Mouse (Mus musculus): ENCODE measurements at regions not wholly inside any gene's neighbourhood (a gene's known extent, or its start where the extent isn't known, plus 50 kb on each side); places are given as distances from the start of the nearest gene placed in this dataset.

DNA sequence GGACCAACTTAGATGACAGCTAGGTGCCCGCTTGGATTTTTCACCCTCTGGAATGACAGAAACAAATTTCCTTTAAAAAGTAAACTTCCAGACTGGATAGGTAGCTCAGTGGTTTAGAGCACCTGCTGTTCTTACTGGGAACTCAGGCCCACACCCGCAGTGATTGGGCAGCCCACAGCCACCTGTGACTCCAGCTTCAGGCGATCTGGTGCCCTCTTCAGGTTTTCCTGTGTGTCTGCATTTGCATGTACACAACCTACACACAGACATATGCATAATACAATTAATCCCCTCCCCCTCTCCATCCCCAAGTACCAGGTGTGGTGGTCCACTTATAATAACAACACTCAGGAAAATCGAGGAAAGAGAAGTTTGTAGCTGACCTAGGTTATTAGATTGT, 221.5 kb downstream of the Tshz3 start:
- no peak for ATAC-seq
- no peaks in the 10 kb centered on the region for H3K27me3 ChIP-seq (replicated peaks; ENCODE audit: control insufficient read depth, insufficient read depth, low read length)
- H3K4me2 ChIP-seq (ENCODE audit: low read length) = no peak overlapping the region
- H3K27ac ChIP-seq (ENCODE audit: low read length) = no peak overlapping the region
- no peak overlapping the region for H3K4me3 ChIP-seq (replicated peaks; ENCODE audit: low read length)
- H3K9ac ChIP-seq (replicated peaks; ENCODE audit: low read depth, low read length) = no peak overlapping the region
- no peaks in the 10 kb centered on the region for H3K4me1 ChIP-seq (replicated peaks; ENCODE audit: control insufficient read depth, insufficient read depth, low read length)
- H3K9me3 ChIP-seq (ENCODE audit: control insufficient read depth, low read length) = no peaks in the 10 kb centered on the region
- no peaks in the 10 kb centered on the region for H3K36me3 ChIP-seq (ENCODE audit: control insufficient read depth, insufficient read depth)
- 84% methylated on average over 4 of the region's 4 CpGs for WGBS

DNA sequence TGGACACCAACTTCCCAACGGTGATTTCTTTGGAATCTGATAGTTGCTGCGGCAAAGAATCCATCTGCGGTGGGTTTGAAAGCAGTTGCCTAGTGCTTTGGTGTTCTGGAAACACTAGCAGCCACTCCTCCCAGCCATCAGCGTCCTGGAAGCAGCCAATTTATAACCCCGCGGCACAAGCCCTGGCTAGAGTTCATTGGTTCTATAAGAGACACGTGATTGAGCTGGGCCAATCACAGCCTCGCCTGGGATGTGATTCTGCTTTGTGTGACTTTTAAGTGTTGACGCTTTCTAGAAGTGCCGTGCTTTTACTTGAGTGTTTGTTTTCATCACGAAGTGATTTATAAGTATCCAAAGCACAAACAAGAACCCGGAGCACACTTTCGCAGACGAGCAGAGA, 223.1 kb downstream of the Tshz3 start:
- Histone ChIP-seq H3K9me3 (ENCODE audit: control insufficient read depth, low read length) (no peaks in the 10 kb centered on the region), H3K9ac (replicated peaks; ENCODE audit: low read depth, low read length) (no peak overlapping the region), H3K4me1 (replicated peaks; ENCODE audit: control insufficient read depth, insufficient read depth, low read length) (no peaks in the 10 kb centered on the region), H3K4me3 (replicated peaks; ENCODE audit: low read length) (no peak overlapping the region), H3K27ac (ENCODE audit: low read length) (no peak overlapping the region), H3K36me3 (ENCODE audit: control insufficient read depth, insufficient read depth) (no peaks in the 10 kb centered on the region), H3K27me3 (replicated peaks; ENCODE audit: control insufficient read depth, insufficient read depth, low read length) (no peaks in the 10 kb centered on the region), H3K4me2 (ENCODE audit: low read length) (no peak overlapping the region)
- WGBS = 85% methylated on average over 14 of the region's 14 CpGs
- ATAC-seq = no peak

DNA sequence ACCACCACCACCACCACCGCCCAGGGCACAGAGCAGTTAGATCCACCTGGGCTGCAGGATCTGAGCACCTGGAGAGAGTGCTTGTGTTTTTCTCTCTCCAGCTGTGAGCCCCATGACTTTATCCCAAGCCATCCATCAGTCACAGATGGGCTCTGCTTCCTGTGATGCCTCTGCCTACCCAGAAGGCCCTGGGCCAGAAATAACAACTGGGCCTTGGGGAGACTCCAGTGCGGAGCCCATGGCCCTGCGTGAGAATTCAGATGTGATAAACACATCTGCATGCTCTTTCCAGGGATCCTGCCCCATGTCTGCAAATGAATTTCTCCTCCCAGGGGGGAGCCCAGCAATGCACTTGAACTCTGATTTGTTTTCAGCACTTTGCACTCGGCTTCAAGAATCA, 235.6 kb downstream of the Tshz3 start:
- 0 out of 2 replicates have a peak, but pooled peaks cover 4% of the 10 kb centered on the region for H3K4me1 ChIP-seq (replicated peaks; ENCODE audit: control insufficient read depth, insufficient read depth, low read length)
- H3K36me3 ChIP-seq (ENCODE audit: control insufficient read depth, insufficient read depth) = no peaks in the 10 kb centered on the region
- ATAC-seq = no peak
- H3K4me2 ChIP-seq (ENCODE audit: low read length) = no peak overlapping the region
- H3K9ac ChIP-seq (replicated peaks; ENCODE audit: low read depth, low read length) = no peak overlapping the region
- 83% methylated on average over 3 of the region's 4 CpGs for WGBS
- no peak overlapping the region for H3K27ac ChIP-seq (ENCODE audit: low read length)
- no peaks in the 10 kb centered on the region for H3K9me3 ChIP-seq (ENCODE audit: control insufficient read depth, low read length)
- H3K4me3 ChIP-seq (replicated peaks; ENCODE audit: low read length) = no peak overlapping the region
- H3K27me3 ChIP-seq (replicated peaks; ENCODE audit: control insufficient read depth, insufficient read depth, low read length) = no peaks in the 10 kb centered on the region

DNA sequence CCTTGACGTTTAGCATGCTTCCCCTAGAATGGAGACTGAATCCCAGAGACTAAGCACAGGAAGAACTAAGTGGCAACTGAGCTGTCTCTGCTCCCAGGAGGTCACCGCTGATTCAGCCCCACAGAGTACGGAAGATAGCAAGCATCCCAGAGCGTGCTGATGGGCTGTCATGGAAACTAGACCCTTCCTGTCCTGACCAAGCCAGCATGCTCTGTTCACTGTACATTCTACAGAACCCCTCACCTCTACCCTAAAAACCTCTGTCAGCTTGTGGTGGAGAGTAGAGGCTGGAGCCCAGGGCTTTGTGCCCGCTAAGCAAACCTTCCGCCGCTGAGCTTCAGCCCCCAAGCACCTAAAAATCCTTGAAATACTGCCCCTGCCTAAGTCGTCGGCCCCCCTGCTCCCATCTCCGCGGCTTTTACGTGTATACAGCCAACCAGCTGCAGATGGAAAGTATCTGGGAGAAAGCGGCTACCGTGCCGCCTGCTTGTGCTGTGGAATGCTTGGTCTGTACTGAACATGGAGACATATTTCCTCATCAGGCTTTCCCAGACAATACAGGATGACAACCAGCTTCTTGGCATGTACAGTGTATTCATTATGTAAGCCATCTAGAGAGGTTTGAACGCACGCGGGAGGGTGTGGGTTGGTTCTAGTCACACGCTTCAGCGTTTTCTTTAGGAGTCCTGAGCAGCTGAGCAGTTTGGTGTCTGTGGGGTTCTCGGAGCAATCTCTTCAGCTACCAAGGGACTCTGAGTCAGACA, 237.1 kb downstream of the Tshz3 start:
- Histone ChIP-seq H3K27ac (ENCODE audit: low read length) (no peak overlapping the region), H3K4me1 (replicated peaks; ENCODE audit: control insufficient read depth, insufficient read depth, low read length) (0 out of 2 replicates have a peak, but pooled peaks cover 3% of the 10 kb centered on the region), H3K36me3 (ENCODE audit: control insufficient read depth, insufficient read depth) (no peaks in the 10 kb centered on the region), H3K4me3 (replicated peaks; ENCODE audit: low read length) (no peak overlapping the region), H3K4me2 (ENCODE audit: low read length) (no peak overlapping the region), H3K27me3 (replicated peaks; ENCODE audit: control insufficient read depth, insufficient read depth, low read length) (no peaks in the 10 kb centered on the region), H3K9me3 (ENCODE audit: control insufficient read depth, low read length) (no peaks in the 10 kb centered on the region), H3K9ac (replicated peaks; ENCODE audit: low read depth, low read length) (no peak overlapping the region)
- 84% methylated on average over 21 of the region's 21 CpGs for WGBS
- ATAC-seq = no peak

DNA sequence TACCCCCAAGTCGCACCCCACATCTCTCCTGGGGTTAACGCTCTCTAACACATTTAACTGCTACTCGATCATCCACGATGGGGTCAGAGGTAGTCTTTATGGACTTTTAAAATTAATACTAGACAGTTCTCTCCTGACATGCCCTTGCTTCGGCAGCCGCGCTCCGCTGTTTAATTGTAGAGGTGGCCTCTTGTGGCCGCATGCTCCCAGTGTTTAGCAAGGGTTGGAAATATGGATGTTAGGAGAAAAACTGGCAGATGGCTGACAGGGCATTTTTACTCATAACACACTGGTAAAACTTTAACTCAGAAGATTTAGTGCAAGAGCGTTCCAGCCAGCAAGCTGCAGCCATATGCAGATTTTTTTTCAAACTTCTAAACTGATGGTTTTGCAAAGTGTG, 242.7 kb downstream of the Tshz3 start:
- Histone ChIP-seq H3K4me2 (ENCODE audit: low read length) (no peak overlapping the region), H3K36me3 (ENCODE audit: control insufficient read depth, insufficient read depth) (no peaks in the 10 kb centered on the region), H3K4me3 (replicated peaks; ENCODE audit: low read length) (no peak overlapping the region), H3K9ac (replicated peaks; ENCODE audit: low read depth, low read length) (no peak overlapping the region), H3K9me3 (ENCODE audit: control insufficient read depth, low read length) (no peaks in the 10 kb centered on the region), H3K27me3 (replicated peaks; ENCODE audit: control insufficient read depth, insufficient read depth, low read length) (no peaks in the 10 kb centered on the region), H3K27ac (ENCODE audit: low read length) (no peak overlapping the region), H3K4me1 (replicated peaks; ENCODE audit: control insufficient read depth, insufficient read depth, low read length) (peaks cover 7% of the 10 kb centered on the region; the same call in 1 of the 2 replicates)
- WGBS = 77% methylated on average over 10 of the region's 10 CpGs
- ATAC-seq = no peak

DNA sequence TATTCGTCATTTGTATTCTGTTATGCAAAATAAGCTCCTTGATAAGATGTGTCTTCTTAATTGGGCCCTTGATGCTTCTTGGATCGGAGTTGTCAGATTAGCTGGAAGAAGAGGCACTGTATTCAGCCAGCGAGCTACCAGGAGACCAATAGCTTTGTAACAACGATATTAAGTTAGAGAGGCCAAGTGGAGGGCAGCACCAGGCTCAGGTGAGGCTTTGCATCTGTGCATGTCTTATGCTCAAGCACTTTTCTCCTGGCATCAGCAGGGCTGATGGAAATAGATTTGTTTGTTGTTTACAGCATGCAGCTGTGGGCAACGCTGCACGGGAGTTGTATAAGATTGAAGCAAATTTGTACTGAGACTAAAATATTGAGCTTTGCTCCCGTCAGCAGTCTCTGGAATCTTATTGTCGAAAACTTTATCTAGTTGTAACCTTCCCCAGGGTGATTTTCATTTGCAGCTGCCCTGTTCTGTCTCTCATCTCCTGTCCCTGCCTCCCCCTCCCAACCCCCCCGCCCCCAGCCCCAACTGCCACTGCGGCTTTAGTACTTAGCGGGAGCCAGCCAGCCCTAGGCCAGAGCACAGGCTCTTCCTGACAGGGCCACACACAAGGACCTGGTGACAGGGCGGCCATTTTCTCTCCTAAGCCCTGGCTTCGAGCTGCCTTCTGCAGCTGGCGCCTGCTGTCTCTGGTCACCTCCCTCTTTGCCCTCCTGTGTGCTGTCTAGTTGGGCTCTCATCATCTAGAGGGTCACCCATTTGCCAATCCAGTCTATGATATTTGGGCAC, 247.3 kb downstream of the Tshz3 start:
- no peak overlapping the region for H3K4me3 ChIP-seq (replicated peaks; ENCODE audit: low read length)
- H3K27me3 ChIP-seq (replicated peaks; ENCODE audit: control insufficient read depth, insufficient read depth, low read length) = no peaks in the 10 kb centered on the region
- no peaks in the 10 kb centered on the region for H3K9me3 ChIP-seq (ENCODE audit: control insufficient read depth, low read length)
- H3K4me1 ChIP-seq (replicated peaks; ENCODE audit: control insufficient read depth, insufficient read depth, low read length) = peaks cover 5% of the 10 kb centered on the region; the same call in 1 of the 2 replicates
- ATAC-seq = no peak
- no peak overlapping the region for H3K4me2 ChIP-seq (ENCODE audit: low read length)
- H3K9ac ChIP-seq (replicated peaks; ENCODE audit: low read depth, low read length) = no peak overlapping the region
- WGBS = 63% methylated on average over 14 of the region's 14 CpGs
- H3K36me3 ChIP-seq (ENCODE audit: control insufficient read depth, insufficient read depth) = no peaks in the 10 kb centered on the region
- 0 out of 2 replicates have a peak overlapping the region, but pooled peaks have one; percentile 17 for H3K27ac ChIP-seq (ENCODE audit: low read length)

DNA sequence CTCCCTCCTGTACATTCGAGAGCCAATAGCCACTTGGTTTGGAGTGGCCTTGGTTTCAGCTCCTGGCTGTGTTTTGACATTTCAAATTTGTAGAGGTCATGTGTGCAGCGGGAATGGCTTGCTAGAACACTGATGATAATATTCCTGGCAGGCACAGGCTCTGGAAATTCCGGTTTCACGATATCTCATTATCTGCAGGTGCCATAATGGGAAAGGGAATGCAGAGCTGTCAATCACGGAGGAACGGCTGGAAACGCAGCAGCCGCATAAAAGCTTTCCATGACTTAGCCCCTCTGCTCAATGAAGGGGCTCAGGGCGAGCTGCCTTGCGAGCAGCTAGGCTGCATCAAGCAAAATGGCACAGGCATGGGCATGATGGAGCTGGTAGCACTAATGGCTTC, 251.6 kb downstream of the Tshz3 start:
- H3K4me1 ChIP-seq (replicated peaks; ENCODE audit: control insufficient read depth, insufficient read depth, low read length) = peaks cover 2% of the 10 kb centered on the region; the same call in 1 of the 2 replicates
- no peak overlapping the region for H3K27ac ChIP-seq (ENCODE audit: low read length)
- H3K4me3 ChIP-seq (replicated peaks; ENCODE audit: low read length) = no peak overlapping the region
- no peaks in the 10 kb centered on the region for H3K36me3 ChIP-seq (ENCODE audit: control insufficient read depth, insufficient read depth)
- no peak overlapping the region for H3K9ac ChIP-seq (replicated peaks; ENCODE audit: low read depth, low read length)
- H3K9me3 ChIP-seq (ENCODE audit: control insufficient read depth, low read length) = no peaks in the 10 kb centered on the region
- H3K4me2 ChIP-seq (ENCODE audit: low read length) = no peak overlapping the region
- WGBS = 33% methylated on average over 10 of the region's 10 CpGs
- ATAC-seq = no peak
- H3K27me3 ChIP-seq (replicated peaks; ENCODE audit: control insufficient read depth, insufficient read depth, low read length) = no peaks in the 10 kb centered on the region

DNA sequence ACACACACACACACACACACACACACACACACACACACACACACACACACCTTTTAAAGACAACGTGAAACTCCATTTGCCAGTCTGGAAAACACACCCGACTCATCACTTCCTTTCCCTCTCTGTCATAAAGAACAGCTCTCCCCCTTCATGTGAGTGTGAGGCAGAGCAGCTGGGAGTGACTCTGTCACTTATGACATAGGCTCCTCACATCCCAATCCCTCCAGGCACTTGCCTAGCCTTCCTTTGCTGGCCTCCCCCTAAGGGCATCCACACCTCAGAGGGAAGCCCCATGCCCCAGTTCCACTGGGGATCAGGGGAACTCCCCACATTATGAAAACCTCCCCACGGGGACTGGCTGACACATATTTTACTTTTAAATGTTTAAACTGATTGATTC, 257.5 kb downstream of the Tshz3 start:
- peaks cover 9% of the 10 kb centered on the region; the same call in 1 of the 2 replicates for H3K9me3 ChIP-seq (ENCODE audit: control insufficient read depth, low read length)
- no peaks in the 10 kb centered on the region for H3K36me3 ChIP-seq (ENCODE audit: control insufficient read depth, insufficient read depth)
- H3K4me3 ChIP-seq (replicated peaks; ENCODE audit: low read length) = no peak overlapping the region
- H3K9ac ChIP-seq (replicated peaks; ENCODE audit: low read depth, low read length) = no peak overlapping the region
- H3K27me3 ChIP-seq (replicated peaks; ENCODE audit: control insufficient read depth, insufficient read depth, low read length) = no peaks in the 10 kb centered on the region
- peaks cover 2% of the 10 kb centered on the region; the same call in 1 of the 2 replicates for H3K4me1 ChIP-seq (replicated peaks; ENCODE audit: control insufficient read depth, insufficient read depth, low read length)
- no peak overlapping the region for H3K4me2 ChIP-seq (ENCODE audit: low read length)
- no peak overlapping the region for H3K27ac ChIP-seq (ENCODE audit: low read length)
- ATAC-seq = no peak
- 67% methylated on average over 3 of the region's 3 CpGs for WGBS

DNA sequence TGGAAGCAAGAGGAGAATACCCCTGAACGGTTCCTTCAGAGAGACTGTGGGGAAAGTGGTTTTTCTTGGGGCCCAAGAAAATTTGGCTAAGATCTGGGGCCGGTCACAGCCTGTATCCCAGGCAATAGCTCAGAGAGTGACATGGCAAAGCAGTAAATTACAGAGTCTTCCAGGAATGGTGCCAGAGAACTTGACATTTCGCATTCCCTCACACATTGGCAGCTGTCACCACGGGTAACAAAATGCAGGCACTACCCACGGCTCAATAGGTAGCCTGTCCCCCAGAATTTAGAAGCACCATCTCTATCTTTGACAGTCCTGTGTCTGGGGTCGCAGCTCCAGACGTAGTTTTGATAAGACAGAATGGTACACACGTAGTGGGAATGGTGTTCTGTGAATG, 260.3 kb downstream of the Tshz3 start:
- Histone ChIP-seq H3K36me3 (ENCODE audit: control insufficient read depth, insufficient read depth) (no peaks in the 10 kb centered on the region), H3K9ac (replicated peaks; ENCODE audit: low read depth, low read length) (no peak overlapping the region), H3K9me3 (ENCODE audit: control insufficient read depth, low read length) (peaks cover 9% of the 10 kb centered on the region; the same call in 1 of the 2 replicates), H3K27ac (ENCODE audit: low read length) (no peak overlapping the region), H3K27me3 (replicated peaks; ENCODE audit: control insufficient read depth, insufficient read depth, low read length) (no peaks in the 10 kb centered on the region), H3K4me1 (replicated peaks; ENCODE audit: control insufficient read depth, insufficient read depth, low read length) (peaks cover 2% of the 10 kb centered on the region; the same call in 1 of the 2 replicates), H3K4me2 (ENCODE audit: low read length) (no peak overlapping the region), H3K4me3 (replicated peaks; ENCODE audit: low read length) (no peak overlapping the region)
- WGBS = 62% methylated on average over 8 of the region's 8 CpGs
- no peak; the same call in 1 of the 2 replicates for ATAC-seq

Data from forebrain, embryonic 16.5 days (tissue).